Mouse (Mus musculus): ENCODE results near the gene Krt7. TPM values are rescaled to one million over a fixed set of nuclear protein-coding genes. Genes with fewer than 3 reads are reported as not detected.

Gene Krt7
- 8.3 TPM for polyA plus RNA-seq (2015; fragmentation: Illumina TruSeq; extraction: RNeasy Lipid Tissue Mini Kit (QIAGEN cat#74804); ENCODE audit: insufficient read depth, low read depth, low replicate concordance)

DNA sequence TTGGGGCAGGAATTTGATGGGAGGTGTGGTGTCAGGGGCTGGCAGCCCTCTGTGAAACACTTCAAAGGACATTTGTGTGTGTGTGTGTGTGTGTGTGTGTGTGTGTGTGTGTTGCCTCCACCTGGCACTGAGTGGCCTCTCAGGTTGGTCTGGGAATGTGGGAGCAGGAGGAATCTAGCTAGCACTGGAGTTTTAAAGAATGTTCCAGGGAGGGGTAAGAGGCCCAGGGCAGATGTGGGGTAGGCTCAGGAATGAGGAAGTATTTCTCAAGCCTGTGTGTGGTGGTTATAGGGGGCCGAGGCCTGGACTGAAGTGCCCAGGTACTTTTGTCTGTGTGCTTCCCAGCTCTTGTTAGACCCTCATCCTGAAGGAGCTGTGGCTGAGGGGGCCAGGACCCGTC, at the start of gene Krt7:
Krt7 (plus strand) TSS at position 269 of the 400 bp plus-strand sequence.

DNA sequence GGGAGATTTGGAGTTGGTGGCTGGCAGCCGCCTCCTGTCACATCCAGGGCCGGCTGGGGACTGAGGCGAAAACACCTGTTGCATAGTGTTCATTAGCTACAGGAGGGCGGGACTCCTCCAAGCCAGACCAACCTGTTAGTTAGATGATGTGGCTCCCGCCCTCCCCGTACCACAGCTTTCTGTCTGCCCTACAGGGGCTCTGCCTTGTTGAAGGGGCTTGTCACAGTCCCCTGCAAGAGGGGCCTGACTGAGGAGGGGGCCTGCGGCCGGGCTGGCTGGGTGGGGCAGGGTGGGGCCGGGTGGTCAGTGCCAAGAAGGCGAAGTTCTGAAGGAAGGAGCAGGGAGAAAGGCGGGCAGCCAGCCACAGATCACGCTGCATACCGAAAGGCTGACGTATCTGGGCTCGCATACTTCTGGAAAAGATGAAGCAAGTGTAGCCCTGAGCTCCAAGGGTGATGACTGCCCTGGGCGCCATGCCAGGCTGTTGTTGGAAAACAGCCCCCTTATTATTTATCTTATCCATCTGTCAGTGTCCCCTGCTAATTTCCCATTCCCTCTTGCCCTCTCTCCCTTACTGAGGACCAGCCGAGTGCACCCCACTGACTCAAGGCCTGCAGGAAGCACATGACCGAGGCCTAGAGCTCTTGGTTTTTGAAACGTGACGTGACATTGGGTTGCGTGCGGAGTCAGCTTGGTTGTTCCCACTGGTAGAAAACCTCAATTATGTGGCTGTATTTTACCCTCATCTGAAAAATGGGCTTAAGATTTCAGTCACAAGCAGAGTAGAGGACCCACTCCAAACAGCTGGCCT, 40.5 kb upstream of the Krt7 start, which contains the start of gene Krt80:
Krt80 (minus strand) TSS at position 62 of the 811 bp plus-strand sequence.

DNA sequence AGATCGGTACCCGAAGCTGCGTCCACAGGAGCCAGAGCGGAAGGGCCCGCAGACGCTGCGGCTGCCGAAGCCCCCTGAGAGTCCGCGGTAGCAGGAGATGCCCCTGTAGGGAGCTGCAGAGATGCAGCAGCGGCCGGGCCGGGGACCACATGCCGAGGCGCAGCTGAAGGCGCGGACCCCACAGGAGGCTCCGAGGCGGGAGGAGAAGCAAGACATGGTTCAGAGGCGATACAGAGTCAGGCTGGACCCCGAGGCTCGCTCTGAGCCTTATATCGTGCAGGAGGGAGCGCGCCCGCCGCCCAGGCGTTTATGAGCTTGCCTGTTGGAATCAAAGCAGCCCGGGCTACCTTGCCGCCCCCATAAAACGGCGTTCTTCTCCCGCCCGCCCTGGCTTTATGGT, 27.7 kb downstream of the Krt7 start, which contains the start of gene Krt87:
Krt87 (minus strand) TSS at position 250 of the 400 bp plus-strand sequence.

DNA sequence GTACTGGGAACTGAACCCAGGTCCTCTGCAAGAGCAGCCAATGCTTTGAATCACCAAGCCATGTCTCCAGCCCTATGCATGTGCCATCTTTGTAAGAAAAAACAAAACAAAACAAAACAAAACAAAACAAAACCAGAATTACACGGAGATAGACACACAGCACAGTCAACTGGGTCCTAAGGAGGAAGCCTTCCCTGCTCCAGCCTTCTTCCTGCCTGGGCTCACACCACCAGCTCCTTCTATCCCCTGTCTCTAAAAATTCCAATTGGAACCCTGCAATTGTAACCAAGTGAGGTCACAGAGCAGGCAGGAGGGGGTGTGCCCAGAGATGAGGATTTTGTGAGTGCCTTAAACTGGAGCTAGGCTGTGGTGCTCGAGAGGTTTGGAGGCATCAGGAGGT, 36.6 kb downstream of the Krt7 start, which contains the start of gene Krt88:
Krt88 (plus strand) TSS at position 301 of the 400 bp plus-strand sequence.

DNA sequence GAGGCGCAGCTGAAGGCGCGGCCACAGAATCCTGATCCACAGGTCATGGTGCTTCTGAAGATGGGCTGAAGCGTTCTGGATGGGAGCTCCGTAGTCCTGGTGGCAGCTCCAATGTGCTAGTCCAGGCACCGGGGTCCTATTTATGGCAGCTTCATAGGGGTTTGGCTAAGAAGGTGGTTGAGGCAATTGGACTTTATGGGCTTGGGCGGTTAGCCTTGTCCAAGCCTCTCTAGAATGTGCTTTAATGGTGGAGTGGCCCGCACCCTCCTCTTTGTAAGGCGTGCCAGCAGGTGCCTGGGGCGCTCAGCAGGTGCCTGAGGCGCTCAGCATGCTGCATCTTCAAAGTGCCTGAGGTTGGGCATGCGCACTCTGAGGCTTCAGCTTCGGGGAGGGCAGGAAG, 52.8 kb downstream of the Krt7 start, which contains the start of gene Krt81:
Krt81 (minus strand) TSS at position 101 of the 400 bp plus-strand sequence.

DNA sequence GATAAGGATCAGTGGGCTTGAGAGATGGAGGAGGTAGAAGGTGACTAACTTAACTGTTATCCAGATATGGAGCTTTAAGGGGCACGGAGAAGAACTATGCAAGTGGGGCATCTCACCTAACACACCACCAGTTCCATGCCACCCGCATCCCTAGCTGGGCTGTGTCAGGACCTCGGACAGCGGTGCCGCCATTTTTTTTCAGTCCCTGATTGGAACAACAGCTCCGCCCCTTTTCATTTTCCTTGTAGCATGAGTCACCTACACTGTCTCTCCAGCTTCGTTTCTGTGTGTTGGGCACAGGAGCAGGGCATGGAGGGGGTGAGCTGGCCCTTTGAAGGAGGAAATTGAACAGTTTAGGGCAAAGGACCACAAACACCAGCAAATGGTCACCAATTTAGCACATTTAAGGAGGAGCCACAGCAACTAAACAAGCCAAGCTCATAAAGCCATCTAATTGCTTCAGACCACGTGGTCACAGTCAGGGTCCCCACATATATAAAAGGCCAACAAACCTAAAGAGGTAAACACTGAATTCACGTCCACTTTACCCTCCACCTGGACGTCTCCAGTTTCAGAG, 62.2 kb downstream of the Krt7 start, which contains the start of gene Krt86:
Krt86 (plus strand) TSS at position 527 of the 577 bp plus-strand sequence.

Other genes starting within 250 kb of the Krt7 start
- gene Acvr1b, start 237.0 kb upstream of the Krt7 start, polyA plus RNA-seq (2015; fragmentation: Illumina TruSeq; extraction: RNeasy Lipid Tissue Mini Kit (QIAGEN cat#74804); ENCODE audit: insufficient read depth, low read depth, low replicate concordance): 3.4 TPM
- gene Grasp, start 186.9 kb upstream of the Krt7 start, polyA plus RNA-seq (2015; fragmentation: Illumina TruSeq; extraction: RNeasy Lipid Tissue Mini Kit (QIAGEN cat#74804); ENCODE audit: insufficient read depth, low read depth, low replicate concordance): 6.4 TPM
- gene Nr4a1, start 156.8 kb upstream of the Krt7 start, polyA plus RNA-seq (2015; fragmentation: Illumina TruSeq; extraction: RNeasy Lipid Tissue Mini Kit (QIAGEN cat#74804); ENCODE audit: insufficient read depth, low read depth, low replicate concordance): 23.3 TPM
- 5.2 TPM for gene Atg101, start 126.8 kb upstream of the Krt7 start, polyA plus RNA-seq (2015; fragmentation: Illumina TruSeq; extraction: RNeasy Lipid Tissue Mini Kit (QIAGEN cat#74804); ENCODE audit: insufficient read depth, low read depth, low replicate concordance)
- gene 6030408B16Rik, start 117.8 kb upstream of the Krt7 start, polyA plus RNA-seq (2015; fragmentation: Illumina TruSeq; extraction: RNeasy Lipid Tissue Mini Kit (QIAGEN cat#74804); ENCODE audit: insufficient read depth, low read depth, low replicate concordance): 1.00 TPM
- gene Krt80, start 40.9 kb upstream of the Krt7 start, polyA plus RNA-seq (2015; fragmentation: Illumina TruSeq; extraction: RNeasy Lipid Tissue Mini Kit (QIAGEN cat#74804); ENCODE audit: insufficient read depth, low read depth, low replicate concordance): 1.8 TPM
- not detected for gene Krt87, start 27.8 kb downstream of the Krt7 start, polyA plus RNA-seq (2015; fragmentation: Illumina TruSeq; extraction: RNeasy Lipid Tissue Mini Kit (QIAGEN cat#74804); ENCODE audit: insufficient read depth, low read depth, low replicate concordance)
- not detected for gene Krt88, start 36.7 kb downstream of the Krt7 start, polyA plus RNA-seq (2015; fragmentation: Illumina TruSeq; extraction: RNeasy Lipid Tissue Mini Kit (QIAGEN cat#74804); ENCODE audit: insufficient read depth, low read depth, low replicate concordance)
- not detected for gene Krt81, start 52.7 kb downstream of the Krt7 start, polyA plus RNA-seq (2015; fragmentation: Illumina TruSeq; extraction: RNeasy Lipid Tissue Mini Kit (QIAGEN cat#74804); ENCODE audit: insufficient read depth, low read depth, low replicate concordance)
- not detected for gene Krt86, start 62.4 kb downstream of the Krt7 start, polyA plus RNA-seq (2015; fragmentation: Illumina TruSeq; extraction: RNeasy Lipid Tissue Mini Kit (QIAGEN cat#74804); ENCODE audit: insufficient read depth, low read depth, low replicate concordance)
- gene Krt83, start 80.5 kb downstream of the Krt7 start, polyA plus RNA-seq (2015; fragmentation: Illumina TruSeq; extraction: RNeasy Lipid Tissue Mini Kit (QIAGEN cat#74804); ENCODE audit: insufficient read depth, low read depth, low replicate concordance): not detected
- not detected for gene Gm49425, start 106.2 kb downstream of the Krt7 start, polyA plus RNA-seq (2015; fragmentation: Illumina TruSeq; extraction: RNeasy Lipid Tissue Mini Kit (QIAGEN cat#74804); ENCODE audit: insufficient read depth, low read depth, low replicate concordance)
- gene Krt84, start 121.8 kb downstream of the Krt7 start, polyA plus RNA-seq (2015; fragmentation: Illumina TruSeq; extraction: RNeasy Lipid Tissue Mini Kit (QIAGEN cat#74804); ENCODE audit: insufficient read depth, low read depth, low replicate concordance): not detected
- not detected for gene Krt82, start 139.6 kb downstream of the Krt7 start, polyA plus RNA-seq (2015; fragmentation: Illumina TruSeq; extraction: RNeasy Lipid Tissue Mini Kit (QIAGEN cat#74804); ENCODE audit: insufficient read depth, low read depth, low replicate concordance)
- not detected for gene Krt90, start 151.9 kb downstream of the Krt7 start, polyA plus RNA-seq (2015; fragmentation: Illumina TruSeq; extraction: RNeasy Lipid Tissue Mini Kit (QIAGEN cat#74804); ENCODE audit: insufficient read depth, low read depth, low replicate concordance)
- gene Krt75, start 162.9 kb downstream of the Krt7 start, polyA plus RNA-seq (2015; fragmentation: Illumina TruSeq; extraction: RNeasy Lipid Tissue Mini Kit (QIAGEN cat#74804); ENCODE audit: insufficient read depth, low read depth, low replicate concordance): not detected
- not detected for gene Gm5414, start 217.1 kb downstream of the Krt7 start, polyA plus RNA-seq (2015; fragmentation: Illumina TruSeq; extraction: RNeasy Lipid Tissue Mini Kit (QIAGEN cat#74804); ENCODE audit: insufficient read depth, low read depth, low replicate concordance)
- gene Gm5478, start 236.3 kb downstream of the Krt7 start, polyA plus RNA-seq (2015; fragmentation: Illumina TruSeq; extraction: RNeasy Lipid Tissue Mini Kit (QIAGEN cat#74804); ENCODE audit: insufficient read depth, low read depth, low replicate concordance): not detected